Mouse (Mus musculus) adrenal gland, postnatal 4 days (tissue): Measurements from ENCODE around the gene Serinc3. TPM values are rescaled to one million over a fixed set of nuclear protein-coding genes. Genes with fewer than 3 reads are reported as not detected.
"Not testable (repeated sequence)": the region's sequence is repeated elsewhere in the genome, so short reads cannot be mapped to it uniquely, and the experiment has no call there.

Experiments
- DNase-seq, 2 experiments: peaks; one replicate each; pipeline ENCODE4 v3.0.0; 2021 to 2022; ENCODE audit warnings: low spot score in 2 of 2, mixed read lengths in 2 of 2
- total RNA-seq, 2 experiments: library from RNA; stranded (reverse); gene quantifications; 2 replicates each; pipeline ENCODE4 v1.2.3; 2021

Serinc3 gene
- total RNA-seq, 2 experiments from 2014 or later = 413 to 434 TPM

- no peak for DNase-seq
Measured at GRCm38 (mm10) chr2:163634211-163634610, 10.7 kb downstream of the Serinc3 start.

- DNase-seq = no peak
Measured at GRCm38 (mm10) chr2:163631715-163632114, 13.2 kb downstream of the Serinc3 start.

- no peak for DNase-seq
Measured at GRCm38 (mm10) chr2:163631223-163631622, 13.7 kb downstream of the Serinc3 start.

DNA sequence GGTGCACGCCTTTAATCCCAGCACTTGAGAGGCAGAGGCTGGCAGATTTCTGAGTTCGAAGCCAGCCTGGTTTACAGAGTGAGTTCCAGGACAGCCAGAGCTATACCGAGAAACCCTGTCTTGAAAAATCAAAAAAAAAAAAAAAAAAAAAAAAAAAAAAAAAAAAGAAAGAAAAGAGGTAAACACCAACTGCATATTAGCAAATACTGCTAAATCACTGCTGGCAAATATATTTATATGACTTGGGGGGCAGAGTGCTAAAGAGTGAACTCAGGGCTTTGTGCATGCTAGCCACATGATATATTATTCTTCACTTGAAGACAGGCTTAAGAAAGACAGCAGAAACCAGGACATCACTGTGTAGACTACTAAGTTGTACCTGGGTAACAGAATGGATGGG, 23.5 kb downstream of the Serinc3 start:
- DNase-seq = not testable (repeated sequence)

- no peak for DNase-seq
Measured at GRCm38 (mm10) chr2:163620451-163620850, 24.5 kb downstream of the Serinc3 start.

DNA sequence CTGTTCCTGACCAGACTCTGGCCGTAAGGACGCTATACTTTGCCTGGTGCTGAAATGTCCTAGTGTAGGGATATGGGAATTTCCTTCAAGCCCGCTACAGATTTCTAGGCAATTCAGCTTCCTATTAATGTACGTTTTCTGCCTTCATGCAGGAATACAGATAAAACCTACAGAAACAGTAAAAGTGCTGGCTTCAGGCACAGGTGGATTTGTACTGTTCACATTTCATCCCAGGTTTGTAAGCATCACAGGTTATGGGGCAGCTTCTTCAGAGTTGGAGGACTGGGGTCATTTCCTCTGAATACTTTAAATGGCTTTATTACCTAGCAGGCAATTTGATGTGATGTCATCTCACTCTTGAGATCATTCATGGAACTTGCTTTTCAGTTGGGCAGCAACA, 27.1 kb downstream of the Serinc3 start:
- DNase-seq = no peak

DNA sequence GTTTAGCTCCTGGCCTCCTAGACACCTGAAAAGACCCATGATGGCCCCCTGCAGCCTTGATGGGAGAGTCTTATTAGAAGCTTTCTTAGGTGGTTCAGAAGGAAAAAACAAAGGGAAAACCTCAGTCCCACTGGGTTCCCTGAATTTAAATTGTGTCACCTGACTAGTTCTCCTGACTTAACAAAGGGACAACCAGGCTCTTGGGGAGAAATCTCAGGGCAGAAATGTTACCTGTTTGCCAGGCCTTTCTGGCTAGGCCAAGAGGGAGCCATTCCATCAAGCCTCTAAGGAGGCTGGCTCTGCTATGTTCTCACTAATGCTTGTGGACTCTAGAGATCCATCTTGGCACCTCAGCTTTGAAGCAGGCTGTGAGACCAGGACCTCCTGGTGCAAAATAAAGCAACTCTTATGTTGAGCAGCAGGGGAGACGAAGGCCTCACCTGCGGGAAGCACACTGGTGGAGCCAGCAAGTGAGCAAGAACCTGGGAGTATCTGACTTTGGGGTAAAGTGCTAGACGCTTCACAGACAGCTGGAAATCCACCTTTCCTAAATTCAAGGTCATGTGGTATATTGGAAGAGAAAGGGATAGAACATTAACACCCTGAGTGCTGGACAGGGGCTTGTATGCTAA, 27.6 kb downstream of the Serinc3 start:
- no peak for DNase-seq

DNA sequence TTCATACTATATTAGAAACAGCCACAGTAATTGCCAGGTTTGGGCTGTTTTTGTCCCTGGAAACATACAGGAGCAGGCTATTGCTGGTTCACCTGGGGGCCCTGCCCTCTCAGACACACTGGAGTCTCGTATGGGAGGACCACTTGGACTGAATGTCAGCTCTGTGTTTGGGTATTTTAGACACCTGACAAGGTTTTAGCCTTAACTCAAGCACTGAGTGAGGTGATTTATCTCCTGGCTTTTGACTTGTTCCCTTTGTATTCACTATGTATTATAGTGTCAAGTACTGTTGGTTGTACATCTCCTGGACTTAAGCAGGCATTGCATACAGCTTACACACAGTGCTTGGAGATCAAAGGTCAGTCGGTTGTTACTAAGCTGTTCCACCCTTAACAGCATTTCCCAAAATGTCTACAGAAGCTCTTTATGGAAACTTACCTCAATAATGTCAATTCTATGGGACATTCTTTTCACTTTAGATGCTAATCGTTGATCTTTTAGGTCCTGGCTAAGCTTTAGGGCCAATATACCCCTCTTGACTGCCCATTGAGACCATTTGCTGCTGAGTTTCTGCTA, 28.2 kb downstream of the Serinc3 start:
- DNase-seq = no peak

GRCm38 (mm10) chr2:163615906-163616651, 28.9 kb downstream of the Serinc3 start:
- no peak for DNase-seq

- DNase-seq = no peak
Measured at GRCm38 (mm10) chr2:163615401-163615800, 29.5 kb downstream of the Serinc3 start.

DNA sequence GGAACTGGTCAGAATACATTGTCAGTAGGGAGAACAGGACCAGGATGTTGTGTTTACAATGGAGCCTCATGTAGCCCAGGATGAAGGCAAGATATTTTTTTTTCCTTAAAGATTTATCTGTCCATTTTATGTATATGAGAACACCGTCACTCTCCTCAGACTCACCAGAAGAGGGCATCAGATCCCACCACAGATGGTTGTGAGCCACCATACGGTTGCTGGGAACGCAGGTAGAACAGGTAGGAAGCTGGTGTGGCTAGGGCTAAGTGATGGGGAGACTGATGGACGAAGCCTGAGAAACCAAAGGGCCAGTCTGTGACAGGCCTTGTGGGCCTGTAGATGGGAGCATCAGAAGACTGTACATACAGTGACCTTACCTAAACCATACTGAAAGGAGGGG, 30.9 kb downstream of the Serinc3 start:
- no peak for DNase-seq

DNA sequence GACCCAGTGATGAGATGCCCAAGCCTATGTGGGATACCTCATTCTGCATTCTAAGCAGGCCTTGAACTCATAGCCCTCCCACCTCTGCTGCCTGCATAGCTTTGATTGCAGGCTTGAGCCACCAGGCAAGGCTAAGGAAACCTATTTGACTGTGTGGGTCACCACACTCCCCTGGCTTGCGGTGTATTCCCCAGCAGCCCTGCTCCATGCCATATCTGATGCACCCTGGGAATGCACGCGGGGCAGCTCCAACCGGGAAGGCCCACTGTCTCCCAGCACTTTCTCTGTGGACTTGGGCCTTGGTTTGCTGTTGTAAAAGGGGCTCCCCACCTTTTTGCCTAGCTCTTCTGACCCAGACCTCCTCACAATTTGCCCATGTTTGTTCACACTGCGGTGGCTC, 31.7 kb downstream of the Serinc3 start:
- DNase-seq = no peak

DNA sequence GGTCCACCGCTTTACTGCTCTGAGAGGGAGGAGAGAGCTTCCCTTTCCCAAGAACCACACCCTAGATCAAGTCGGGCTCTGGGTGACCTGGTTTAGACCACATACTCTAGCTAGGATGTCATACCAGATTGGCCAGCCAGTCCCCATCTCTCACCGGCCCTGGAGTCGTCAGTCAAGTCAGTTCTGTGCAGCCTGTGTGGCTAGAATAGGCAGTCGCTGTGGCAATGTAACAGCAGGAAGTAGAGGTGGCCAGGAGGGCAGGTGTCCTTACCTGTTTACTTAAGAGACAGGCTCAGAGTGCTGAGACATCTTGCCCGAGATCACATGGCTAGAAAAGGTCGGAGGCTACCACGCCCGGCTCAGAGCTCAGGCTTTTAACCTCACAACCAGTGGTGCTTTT, 33.8 kb downstream of the Serinc3 start:
- no peak for DNase-seq

GRCm38 (mm10) chr2:163609281-163609975, 35.5 kb downstream of the Serinc3 start:
- no peak for DNase-seq

- DNase-seq = no peak
Measured at GRCm38 (mm10) chr2:163608008-163608407, 36.9 kb downstream of the Serinc3 start.

DNA sequence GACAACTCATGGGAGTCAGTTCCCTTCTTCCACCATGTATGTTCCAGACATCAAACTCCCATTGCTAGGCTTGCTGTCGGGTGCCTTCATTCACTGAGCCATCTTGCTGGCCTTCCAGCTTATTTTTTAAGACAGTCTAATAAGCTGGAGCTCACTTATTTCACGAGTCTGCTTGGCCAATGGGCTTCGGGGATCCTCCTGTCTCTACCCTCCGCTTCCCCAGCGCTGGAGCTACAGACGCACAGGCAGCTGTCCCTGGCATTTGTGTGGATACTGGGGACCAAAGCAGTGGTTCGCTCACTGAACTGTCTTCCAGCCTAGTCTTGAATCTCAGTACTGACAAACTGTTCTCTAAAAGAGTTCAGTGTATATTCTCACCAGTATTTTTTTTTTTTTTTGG, 38.8 kb downstream of the Serinc3 start:
- DNase-seq = no peak

GRCm38 (mm10) chr2:163602101-163602971, 42.6 kb downstream of the Serinc3 start, which contains the start of gene Ttpal:
Gene Ttpal (plus strand): TSS chr2:163602314.
- DNase-seq = peak; percentile 72 to 73

DNA sequence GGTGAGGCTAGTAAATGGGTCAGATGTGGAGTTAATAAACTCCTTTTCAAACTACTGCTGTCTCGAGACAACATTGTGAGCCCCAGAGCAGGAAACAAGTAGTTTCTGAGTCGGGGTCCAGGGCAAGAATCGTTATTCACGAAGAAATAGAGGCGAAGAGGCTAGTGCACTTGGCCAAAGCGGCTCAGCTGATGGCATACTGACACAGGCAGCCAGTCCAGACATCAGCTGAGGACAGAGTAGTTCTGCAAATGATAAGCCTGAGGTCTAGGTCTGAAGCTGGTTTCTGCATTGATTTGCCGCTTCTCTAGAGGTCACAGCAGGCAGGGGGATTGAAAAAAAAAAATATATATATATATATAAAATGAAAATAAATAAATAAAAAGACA, 43.2 kb downstream of the Serinc3 start:
- DNase-seq = no peak

GRCm38 (mm10) chr2:163601066-163601465, 43.9 kb downstream of the Serinc3 start:
- no peak for DNase-seq

DNA sequence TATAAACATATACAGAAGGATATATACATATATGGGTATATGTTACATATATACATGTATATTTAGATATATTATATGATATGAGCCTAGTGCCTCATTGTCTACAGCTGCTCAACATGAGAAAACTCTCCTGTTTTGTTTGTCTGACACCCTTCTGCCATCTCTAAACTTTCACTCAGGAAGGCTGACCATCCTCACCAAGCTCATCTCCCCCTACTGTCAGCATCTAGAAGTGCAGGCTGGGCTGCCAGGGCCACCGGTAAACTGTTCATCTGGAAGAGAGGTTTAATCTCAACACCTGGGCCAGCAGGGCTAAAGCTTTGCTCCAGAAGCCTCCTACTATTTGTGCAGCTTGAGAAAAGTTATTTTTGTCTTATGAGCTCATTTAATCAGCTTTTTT, 45.7 kb downstream of the Serinc3 start:
- DNase-seq = peak in 1 of 2 experiments; percentile 43

DNA sequence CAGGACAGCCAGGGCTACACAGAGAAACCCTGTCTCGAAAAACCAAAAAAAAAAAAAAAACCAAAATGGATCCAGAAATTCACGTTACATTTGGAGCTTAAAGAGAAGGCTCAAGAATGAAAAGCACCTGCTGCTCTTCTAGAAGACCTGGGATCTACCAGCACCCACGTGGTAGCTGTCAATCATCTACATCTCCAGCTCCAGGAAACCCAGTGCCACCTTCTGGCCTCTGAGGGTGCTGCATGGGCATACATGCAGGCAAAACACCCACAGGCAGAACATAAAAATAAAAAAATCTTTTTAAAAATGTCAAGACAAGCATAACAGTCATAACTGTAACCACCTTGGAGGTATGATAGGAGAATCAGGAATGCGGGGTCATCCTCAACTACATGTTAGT, 47.3 kb downstream of the Serinc3 start:
- DNase-seq = peak in 1 of 2 experiments; percentile 26
